Mouse (Mus musculus) lung, postnatal 0 days (tissue): ENCODE measurements around the gene Micu2.

Experiments
- CTCF ChIP-seq: IDR thresholded peaks from 2 replicates; pipeline ENCODE4 v1.5.1; 2016; ENCODE audit warnings: antibody characterized with exemption, mild to moderate bottlenecking
- EP300 ChIP-seq: IDR thresholded peaks from 2 replicates; pipeline ENCODE4 v1.6.1; 2016; ENCODE audit warnings: antibody characterized with exemption, mild to moderate bottlenecking, control low read depth

DNA sequence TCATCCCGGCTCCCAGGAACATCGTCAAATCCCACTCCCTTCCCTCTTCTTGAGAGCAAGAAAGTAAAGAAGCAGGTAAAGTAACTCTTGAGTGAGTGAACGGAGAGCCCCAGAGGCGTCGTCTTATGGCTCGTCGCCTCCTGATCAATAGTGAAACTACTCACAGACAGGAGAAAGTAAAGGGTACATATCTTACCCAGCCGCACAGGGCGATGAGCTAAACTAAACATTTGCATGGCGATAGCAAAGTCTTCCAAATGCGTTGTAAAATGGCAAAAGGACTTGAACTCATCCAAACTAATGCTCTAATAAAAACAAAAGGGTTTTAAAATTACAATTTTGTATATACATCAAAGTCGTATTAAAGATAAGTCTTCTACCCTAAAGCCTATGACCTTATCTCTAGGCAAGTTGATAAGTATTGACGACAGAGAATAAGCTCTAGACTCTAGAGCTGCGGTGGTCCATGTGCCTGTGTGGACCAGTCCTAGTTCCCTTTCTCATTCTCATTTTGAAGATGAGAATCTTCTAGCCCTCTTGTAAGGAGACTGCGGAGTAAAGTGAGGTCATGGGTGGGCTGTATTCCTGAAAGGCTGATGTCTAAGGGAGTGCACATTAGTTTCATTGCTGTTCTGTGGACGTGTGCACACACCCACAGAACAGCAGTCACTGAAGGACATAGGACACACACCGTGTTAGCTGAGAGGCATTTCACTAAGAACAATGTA lies 79.8 kb downstream of the Micu2 start:
- no peak for TF ChIP-seq CTCF
- no peak for TF ChIP-seq EP300
